In genomic region chr2:105237424-105237823, GRCm38 (mm10) we compare ENCODE assay signal across 21 mouse cellular contexts. TPM values are rescaled to one million over a fixed set of nuclear protein-coding genes. Genes with fewer than 3 reads are reported as not detected.
DNase-seq lines count a peak whose midpoint lies in the region; ATAC-seq and TF ChIP-seq lines count a peak whose summit lies in the region.
"Had no signal": no experiment of that assay in that cellular context is flagged by ENCODE, and none has a peak within 500 bp of the region (broad histone marks: within the 10 kb centered on the region; RNA-seq: fewer than 3 reads in every experiment).

No protein-coding gene starts in this region.

- H3K4me3 ChIP-seq in kidney, adult 2 months (ENCODE audit: insufficient read depth, low read depth, low read length), result no peak overlapping the region
- H3K4me3 ChIP-seq in liver, postnatal 0 days (ENCODE audit: low read depth, low read length), result no peak overlapping the region
- no peak overlapping the region for H3K4me3 ChIP-seq in liver, embryonic 12.5 days
- H3K4me3 ChIP-seq in kidney, embryonic 15.5 days (replicated peaks), result no peak overlapping the region
- no peak overlapping the region for H3K4me3 ChIP-seq in kidney, postnatal 0 days (replicated peaks; ENCODE audit: low read depth, low read length)
- no peak overlapping the region for H3K4me3 ChIP-seq in left cerebral cortex, adult 2 months
- H3K4me3 ChIP-seq: embryonic facial prominence, embryonic 15.5 days; erythroblast, embryonic 14.5 days; forebrain, embryonic 10.5 days; gastrocnemius, adult 2 months; hindbrain, embryonic 10.5 days had no signal

- TF ChIP-seq POLR2A in kidney, adult 2 months (IDR thresholded peaks at IDR 0.05; ENCODE audit: low read depth, low read length), result no peak

- no peaks in the 10 kb centered on the region for H3K27me3 ChIP-seq in kidney, adult 2 months (replicated peaks; ENCODE audit: control insufficient read depth, insufficient read depth, low read length)
- H3K27me3 ChIP-seq in liver, postnatal 0 days (ENCODE audit: insufficient read depth, low read length), result no peaks in the 10 kb centered on the region
- no peaks in the 10 kb centered on the region for H3K27me3 ChIP-seq in liver, embryonic 12.5 days (replicated peaks)
- H3K27me3 ChIP-seq in kidney, embryonic 15.5 days, result 0 out of 2 replicates have a peak, but pooled peaks cover 4% of the 10 kb centered on the region
- H3K27me3 ChIP-seq in kidney, postnatal 0 days (ENCODE audit: insufficient read depth, low read length), result no peaks in the 10 kb centered on the region

- H3K9me3 ChIP-seq in liver, postnatal 0 days (ENCODE audit: low read length), result no peaks in the 10 kb centered on the region
- no peaks in the 10 kb centered on the region for H3K9me3 ChIP-seq in liver, embryonic 12.5 days (replicated peaks)
- H3K9me3 ChIP-seq in kidney, embryonic 15.5 days (replicated peaks), result no peaks in the 10 kb centered on the region
- no peaks in the 10 kb centered on the region for H3K9me3 ChIP-seq in kidney, postnatal 0 days (replicated peaks; ENCODE audit: low read length)
- H3K9me3 ChIP-seq: embryonic facial prominence, embryonic 15.5 days; forebrain, embryonic 10.5 days; hindbrain, embryonic 10.5 days had no signal

- TF ChIP-seq CTCF in kidney, adult 2 months (conservative IDR thresholded peaks at IDR 0.05; ENCODE audit: insufficient read depth, insufficient read length, low read depth, low read length), result no peak
- TF ChIP-seq CTCF in liver, postnatal 0 days (IDR thresholded peaks at IDR 0.05; ENCODE audit: low read depth), result no peak
- TF ChIP-seq CTCF in kidney, postnatal 0 days (IDR thresholded peaks at IDR 0.05; ENCODE audit: low read depth), result no peak
- no peak for TF ChIP-seq CTCF in left cerebral cortex, adult 2 months (IDR thresholded peaks at IDR 0.05)

- TF ChIP-seq EP300 in liver, postnatal 0 days (IDR thresholded peaks at IDR 0.05; ENCODE audit: low read depth), result no peak

- H3K36me3 ChIP-seq in kidney, adult 2 months (ENCODE audit: control insufficient read depth, insufficient read depth, low read length), result no peaks in the 10 kb centered on the region
- no peaks in the 10 kb centered on the region for H3K36me3 ChIP-seq in liver, postnatal 0 days (replicated peaks; ENCODE audit: insufficient read depth, low read length)
- H3K36me3 ChIP-seq in liver, embryonic 12.5 days, result no peaks in the 10 kb centered on the region
- H3K36me3 ChIP-seq in kidney, embryonic 15.5 days, result no peaks in the 10 kb centered on the region
- no peaks in the 10 kb centered on the region for H3K36me3 ChIP-seq in kidney, postnatal 0 days (ENCODE audit: insufficient read depth, low read length)
- H3K36me3 ChIP-seq: embryonic facial prominence, embryonic 15.5 days; forebrain, embryonic 10.5 days; hindbrain, embryonic 10.5 days had no signal

- intact Hi-C loops in left cerebral cortex, adult 2 months (cut with DNase I), result loop anchor here (10.0 kb wide), 1 partner anchor 553 kb away; no protein-coding TSS in a partner anchor

- H3K4me1 ChIP-seq in kidney, adult 2 months (ENCODE audit: control insufficient read depth, insufficient read depth, low read length), result peaks cover 58% of the 10 kb centered on the region
- H3K4me1 ChIP-seq in liver, postnatal 0 days (ENCODE audit: insufficient read depth), result peaks cover 8% of the 10 kb centered on the region; the same call in 1 of the 2 replicates
- peaks cover 15% of the 10 kb centered on the region; the same call in 1 of the 2 replicates for H3K4me1 ChIP-seq in liver, embryonic 12.5 days
- H3K4me1 ChIP-seq in kidney, embryonic 15.5 days, result peaks cover 68% of the 10 kb centered on the region
- H3K4me1 ChIP-seq in kidney, postnatal 0 days (replicated peaks; ENCODE audit: insufficient read depth, low read length), result peaks cover 21% of the 10 kb centered on the region; the same call in 1 of the 2 replicates
- H3K4me1 ChIP-seq: embryonic facial prominence, embryonic 15.5 days had no signal

- peak; percentile 60; the same call in 1 of the 2 replicates for ATAC-seq in liver, postnatal 0 days
- no peak for ATAC-seq in liver, embryonic 12.5 days
- ATAC-seq in kidney, embryonic 15.5 days (replicated peaks; ENCODE audit: low FRiP score), result peak; percentile 16
- ATAC-seq in kidney, postnatal 0 days (replicated peaks; ENCODE audit: low FRiP score, low read depth), result peak; percentile 8; the same call in 1 of the 2 replicates
- ATAC-seq: forebrain, embryonic 14.5 days had no signal

- no peak overlapping the region for H3K9ac ChIP-seq in liver, postnatal 0 days (replicated peaks)
- no peak overlapping the region for H3K9ac ChIP-seq in liver, embryonic 12.5 days
- H3K9ac ChIP-seq in kidney, embryonic 15.5 days, result no peak overlapping the region
- no peak overlapping the region for H3K9ac ChIP-seq in kidney, postnatal 0 days (ENCODE audit: low read depth, low read length)
- H3K9ac ChIP-seq: embryonic facial prominence, embryonic 15.5 days had no signal

- peak overlapping the region; percentile 53 for H3K27ac ChIP-seq in kidney, adult 2 months (ENCODE audit: insufficient read depth, low read depth, low read length)
- 0 out of 2 replicates have a peak overlapping the region, but pooled peaks have one; percentile 0 for H3K27ac ChIP-seq in liver, postnatal 0 days (ENCODE audit: low read depth)
- no peak overlapping the region for H3K27ac ChIP-seq in liver, embryonic 12.5 days
- H3K27ac ChIP-seq in kidney, embryonic 15.5 days, result peak overlapping the region; percentile 28
- H3K27ac ChIP-seq in kidney, postnatal 0 days, result no peak overlapping the region
- H3K27ac ChIP-seq in left cerebral cortex, adult 2 months, result no peak overlapping the region
- H3K27ac ChIP-seq: embryonic facial prominence, embryonic 15.5 days; forebrain, embryonic 10.5 days; gastrocnemius, adult 2 months; hindbrain, embryonic 10.5 days had no signal

- 30% methylated on average over 7 of the region's 7 CpGs for WGBS in kidney, adult 2 months
- WGBS in liver, postnatal 0 days (ENCODE audit: insufficient replicate concordance), result 47% methylated on average over 7 of the region's 7 CpGs
- 59% methylated on average over 7 of the region's 7 CpGs for WGBS in liver, embryonic 12.5 days (ENCODE audit: insufficient replicate concordance)
- WGBS in kidney, embryonic 15.5 days, result 21% methylated on average over 7 of the region's 7 CpGs
- 22% methylated on average over 7 of the region's 7 CpGs for WGBS in kidney, postnatal 0 days

- no peak overlapping the region for H3K4me2 ChIP-seq in liver, postnatal 0 days (ENCODE audit: low read depth, low read length)
- H3K4me2 ChIP-seq in liver, embryonic 12.5 days, result no peak overlapping the region
- H3K4me2 ChIP-seq in kidney, embryonic 15.5 days, result no peak overlapping the region
- H3K4me2 ChIP-seq in kidney, postnatal 0 days (ENCODE audit: low read length), result no peak overlapping the region
- H3K4me2 ChIP-seq: embryonic facial prominence, embryonic 15.5 days had no signal

- peak; percentile 71 for DNase-seq in kidney, adult 2 months
- no peak for DNase-seq in kidney, postnatal 4 days
- peak; percentile 32 for DNase-seq in liver, postnatal 0 days
- DNase-seq in kidney, postnatal 0 days (ENCODE audit: low spot score), result peak; percentile 62
- no peak for DNase-seq in left cerebral cortex, adult 2 months (ENCODE audit: extremely low spot score in 1 of 2, low spot score in 2 of 2)
- DNase-seq in retina, postnatal 1 day, result no peak
- DNase-seq: adrenal gland, adult 2 months; cerebellum, adult 11 months; cerebellum, adult 8-10 months; cerebellum, postnatal 14 days; embryo, embryonic 11 days; gastrocnemius, adult 2 months; gastrocnemius, postnatal 25 days had no signal

RNA-seq across cellular contexts. Expression of gene Them7, which starts 13.3 kb away (rescaled TPM):
- polyA plus RNA-seq in kidney, adult 2 months (2012; rRNA removed), result 241 and 309 TPM in 2 replicates
- 6.0 and 6.6 TPM in 2 replicates for polyA plus RNA-seq in liver, postnatal 0 days (2015; fragmentation: Nextera tagmentation; extraction: Ambion mirVana)
- polyA plus RNA-seq in liver, embryonic 12.5 days (2016; fragmentation: Nextera tagmentation; extraction: Ambion mirVana), result 0.49 and 1.1 TPM in 2 replicates
- 2.1 and 3.0 TPM in 2 replicates for polyA plus RNA-seq in kidney, embryonic 15.5 days (2015; fragmentation: Nextera tagmentation; extraction: Ambion mirVana)
- 21.3 and 23.2 TPM in 2 replicates for polyA plus RNA-seq in kidney, postnatal 0 days (2015; fragmentation: Nextera tagmentation; extraction: Ambion mirVana)
- total RNA-seq in left cerebral cortex, adult 2 months (2021), result not detected
- total RNA-seq: ES-E14; gastrocnemius, postnatal 25 days had no signal
- polyA plus RNA-seq: erythroblast, embryonic 14.5 days; forebrain, embryonic 14.5 days had no signal

Comparison
In these comparisons a context has a peak if more than half of its experiments do, and no peak if none do; other contexts are left out.
1. DNase-seq: peak in kidney, adult 2 months (single experiment), liver, postnatal 0 days (single experiment) and kidney, postnatal 0 days (single experiment); none in kidney, postnatal 4 days (0 of 2), left cerebral cortex, adult 2 months (0 of 2) and retina, postnatal 1 day (single experiment).
2. H3K27ac ChIP-seq: peak in kidney, adult 2 months (single experiment), liver, postnatal 0 days (single experiment) and kidney, embryonic 15.5 days (single experiment); none in liver, embryonic 12.5 days (single experiment), kidney, postnatal 0 days (single experiment) and left cerebral cortex, adult 2 months (single experiment).
3. RNA of gene Them7, which starts 13.3 kb away (polyA plus RNA-seq): 241 to 309 TPM in kidney, adult 2 months; 21.3 to 23.2 TPM in kidney, postnatal 0 days, 6.0 to 6.6 TPM in liver, postnatal 0 days, 2.1 to 3.0 TPM in kidney, embryonic 15.5 days and 0.49 to 1.1 TPM in liver, embryonic 12.5 days; every median in the first group is over 10 times any median in the second.